Mouse (Mus musculus) embryonic facial prominence, embryonic 11.5 days (tissue): ENCODE measurements around the gene Tspan12. TPM values are rescaled to one million over a fixed set of nuclear protein-coding genes. Genes with fewer than 3 reads are reported as not detected.

Source experiments
- ATAC-seq: fragments of 200-750 bp; cut with Nextera tagmentation; replicated peaks from 2 replicates; pipeline ENCODE4 v1.8.0; 2017; ENCODE audit warnings: low read depth; ENCODE audit not compliant: insufficient number of reproducible peaks, low FRiP score, low TSS enrichment
- DNase-seq: peaks from one replicate; pipeline ENCODE4 v3.0.0-alpha.2; 2015; ENCODE audit warnings: low spot score
- H3K27ac ChIP-seq: fragments of 300-500 bp; sonication (generic); replicated peaks from 2 replicates; pipeline ENCODE4 v1.5.1; 2014; ENCODE audit warnings: mild to moderate bottlenecking, low read depth, low read length, control low read depth
- H3K27me3 ChIP-seq: fragments of 300-500 bp; sonication (generic); 2 replicates; pipeline ENCODE4 v1.6.1; 2014; ENCODE audit warnings: mild to moderate bottlenecking, low read length, moderate library complexity, mixed read lengths; ENCODE audit not compliant: control insufficient read depth, insufficient read depth
- H3K36me3 ChIP-seq: fragments of 300-500 bp; sonication (generic); replicated peaks from 2 replicates; pipeline ENCODE4 v1.6.1; 2014; ENCODE audit warnings: low read depth, mild to moderate bottlenecking, low read length, moderate library complexity, mixed read lengths; ENCODE audit not compliant: control insufficient read depth, insufficient read depth
- H3K4me1 ChIP-seq: fragments of 300-500 bp; sonication (generic); 2 replicates; pipeline ENCODE4 v1.6.1; 2014; ENCODE audit warnings: low read length, mixed read lengths; ENCODE audit not compliant: control insufficient read depth, insufficient read depth
- H3K4me2 ChIP-seq: fragments of 300-500 bp; sonication (generic); 2 replicates; pipeline ENCODE4 v1.6.1; 2014; ENCODE audit warnings: low read depth, mild to moderate bottlenecking, control low read depth, low read length, moderate library complexity
- H3K4me3 ChIP-seq: fragments of 300-500 bp; sonication (generic); 2 replicates; pipeline ENCODE4 v1.5.1; 2014; ENCODE audit warnings: low read depth, low read length, control low read depth
- H3K9ac ChIP-seq: fragments of 300-500 bp; sonication (generic); replicated peaks from 2 replicates; pipeline ENCODE4 v1.6.1; 2014; ENCODE audit warnings: mild to moderate bottlenecking, control low read depth, low read length
- H3K9me3 ChIP-seq: fragments of 300-500 bp; sonication (generic); replicated peaks from 2 replicates; pipeline ENCODE4 v1.6.1; 2016; ENCODE audit warnings: mild to moderate bottlenecking, low read length, inconsistent platforms, mixed read lengths; ENCODE audit not compliant: control insufficient read depth
- WGBS: fragments of 180-500 bp; shearing (Covaris S2); extraction: QIAGEN DNeasy Blood & Tissue Kit; methylation state at CpG from one replicate; pipeline ENCODE4 v1.1.7; 2014; 5-methylcytosine and 5-hydroxymethylcytosine counted together
- polyA plus RNA-seq: library from polyadenylated mRNA; unstranded; fragments of >200 nt; fragmentation: Nextera tagmentation; extraction: Ambion mirVana; gene quantifications from 2 replicates; pipeline ENCODE4 v1.2.1, GENCODE M21; 2014

Tspan12 gene
- polyA plus RNA-seq, 1 experiment from 2014 or later, result 63.9 TPM

DNA sequence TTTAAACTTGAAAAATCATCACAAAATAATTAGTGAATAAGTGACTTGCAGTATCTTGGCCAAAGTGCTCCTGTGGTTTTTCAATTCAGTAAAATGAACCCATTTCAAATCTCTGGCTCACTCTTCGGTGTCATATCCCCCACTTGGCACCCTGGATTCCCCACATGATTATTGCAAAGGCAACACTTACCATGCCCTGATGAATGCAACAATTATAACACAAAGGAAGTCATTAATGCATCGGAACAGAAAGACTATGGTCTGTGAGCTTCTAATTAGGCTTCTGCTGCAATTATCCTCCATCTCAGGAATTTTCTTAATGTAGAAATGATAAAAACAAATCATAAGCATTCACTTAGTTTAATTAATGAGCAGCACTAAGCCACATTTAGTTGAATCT is 9.0 kb upstream of the Tspan12 start:
- 79% methylated on average over 2 of the region's 2 CpGs for WGBS
- Histone ChIP-seq H3K27ac (no peak overlapping the region), H3K36me3 (no peaks in the 10 kb centered on the region), H3K9me3 (no peaks in the 10 kb centered on the region), H3K9ac (no peak overlapping the region), H3K27me3 (no peaks in the 10 kb centered on the region; the same call in 1 of the 2 replicates), H3K4me2 (no peak overlapping the region), H3K4me3 (no peak overlapping the region), H3K4me1 (no peaks in the 10 kb centered on the region)
- no peak for ATAC-seq
- no peak for DNase-seq

GRCm38 (mm10) chr6:21857843-21858242 is 5.5 kb upstream of the Tspan12 start:
- H3K27me3 ChIP-seq, result no peaks in the 10 kb centered on the region; the same call in 1 of the 2 replicates
- ATAC-seq, result no peak
- H3K36me3 ChIP-seq, result no peaks in the 10 kb centered on the region
- H3K4me2 ChIP-seq, result no peak overlapping the region
- H3K9ac ChIP-seq, result no peak overlapping the region
- 25% methylated on average over 7 of the region's 7 CpGs for WGBS
- H3K4me1 ChIP-seq, result no peaks in the 10 kb centered on the region
- H3K9me3 ChIP-seq, result no peaks in the 10 kb centered on the region
- peak; percentile 33 for DNase-seq
- H3K27ac ChIP-seq, result no peak overlapping the region
- H3K4me3 ChIP-seq, result no peak overlapping the region

GRCm38 (mm10) chr6:21855921-21856320 is 3.6 kb upstream of the Tspan12 start:
- Histone ChIP-seq H3K36me3 (no peaks in the 10 kb centered on the region), H3K9ac (no peak overlapping the region), H3K9me3 (no peaks in the 10 kb centered on the region), H3K4me2 (no peak overlapping the region), H3K27ac (no peak overlapping the region), H3K4me1 (no peaks in the 10 kb centered on the region), H3K27me3 (no peaks in the 10 kb centered on the region; the same call in 1 of the 2 replicates), H3K4me3 (no peak overlapping the region)
- DNase-seq (no peak), ATAC-seq (no peak)
- WGBS, result 31% methylated on average over 7 of the region's 7 CpGs

GRCm38 (mm10) chr6:21853342-21853741 is 1.0 kb upstream of the Tspan12 start:
- DNase-seq (no peak), ATAC-seq (no peak)
- WGBS, result 41% methylated on average over 6 of the region's 6 CpGs
- no peak overlapping the region for H3K9ac ChIP-seq
- no peak overlapping the region for H3K27ac ChIP-seq
- H3K4me3 ChIP-seq, result no peak overlapping the region
- no peaks in the 10 kb centered on the region for H3K4me1 ChIP-seq
- H3K27me3 ChIP-seq, result no peaks in the 10 kb centered on the region; the same call in 1 of the 2 replicates
- no peaks in the 10 kb centered on the region for H3K9me3 ChIP-seq
- no peak overlapping the region for H3K4me2 ChIP-seq
- H3K36me3 ChIP-seq, result no peaks in the 10 kb centered on the region

GRCm38 (mm10) chr6:21851596-21852343 is 545 bp downstream of the Tspan12 start:
- DNase-seq (peak; percentile 82), ATAC-seq (peak; percentile 89)
- Histone ChIP-seq H3K9ac (peak overlapping the region; percentile 89), H3K4me1 (no peaks in the 10 kb centered on the region), H3K9me3 (no peaks in the 10 kb centered on the region), H3K27me3 (no peaks in the 10 kb centered on the region), H3K36me3 (no peaks in the 10 kb centered on the region), H3K4me2 (peak overlapping the region; percentile 80), H3K27ac (peak overlapping the region; percentile 72), H3K4me3 (peak overlapping the region; percentile 68)
- under 1% methylated on average over 58 of the region's 62 CpGs for WGBS

GRCm38 (mm10) chr6:21851346-21851595 is 1.0 kb downstream of the Tspan12 start:
- H3K4me2 ChIP-seq, result peak overlapping the region; percentile 80
- no peak overlapping the region for H3K27ac ChIP-seq
- ATAC-seq (peak; percentile 93), DNase-seq (no peak)
- H3K4me1 ChIP-seq, result no peaks in the 10 kb centered on the region
- H3K27me3 ChIP-seq, result no peaks in the 10 kb centered on the region
- H3K9me3 ChIP-seq, result no peaks in the 10 kb centered on the region
- 0% methylated on average over 5 of the region's 5 CpGs for WGBS
- no peaks in the 10 kb centered on the region for H3K36me3 ChIP-seq
- H3K4me3 ChIP-seq, result peak overlapping the region; percentile 68
- H3K9ac ChIP-seq, result peak overlapping the region; percentile 89

GRCm38 (mm10) chr6:21850526-21851345 is 1.6 kb downstream of the Tspan12 start:
- H3K36me3 ChIP-seq, result no peaks in the 10 kb centered on the region
- peak overlapping the region; percentile 89 for H3K9ac ChIP-seq
- 26% methylated on average over 21 of the region's 21 CpGs for WGBS
- ATAC-seq (peak; percentile 21; the same call in 1 of the 2 replicates), DNase-seq (peak; percentile 30)
- peak overlapping the region; percentile 68 for H3K4me3 ChIP-seq
- no peaks in the 10 kb centered on the region for H3K27me3 ChIP-seq
- no peaks in the 10 kb centered on the region for H3K9me3 ChIP-seq
- H3K4me2 ChIP-seq, result peak overlapping the region; percentile 80
- no peak overlapping the region for H3K27ac ChIP-seq
- H3K4me1 ChIP-seq, result no peaks in the 10 kb centered on the region

DNA sequence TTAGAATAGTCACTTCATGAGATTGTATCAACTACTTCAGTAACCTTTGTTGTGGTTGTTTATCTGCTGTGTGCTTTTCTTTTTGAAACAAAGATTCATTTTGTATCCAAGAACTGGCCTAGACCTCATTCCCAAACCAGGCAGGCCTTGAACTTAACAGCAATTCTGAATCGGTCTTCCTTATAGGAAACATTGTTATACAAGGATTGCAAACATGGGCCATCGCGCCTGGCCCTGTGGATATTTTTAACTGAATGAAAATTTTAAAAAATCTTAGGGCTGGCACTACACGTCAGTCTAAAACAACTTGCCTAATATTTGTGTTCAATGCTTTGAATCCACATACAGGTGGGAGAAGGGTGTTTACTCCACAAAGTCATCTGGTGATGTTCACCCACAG is 3.5 kb downstream of the Tspan12 start:
- WGBS, result 89% methylated on average over 4 of the region's 4 CpGs
- ATAC-seq (no peak), DNase-seq (no peak)
- Histone ChIP-seq H3K9ac (no peak overlapping the region), H3K4me3 (no peak overlapping the region), H3K4me2 (no peak overlapping the region), H3K27ac (no peak overlapping the region), H3K4me1 (no peaks in the 10 kb centered on the region), H3K9me3 (no peaks in the 10 kb centered on the region), H3K36me3 (no peaks in the 10 kb centered on the region), H3K27me3 (no peaks in the 10 kb centered on the region)
